Mouse (Mus musculus): Measurements from ENCODE around the gene Tex26.

DNA sequence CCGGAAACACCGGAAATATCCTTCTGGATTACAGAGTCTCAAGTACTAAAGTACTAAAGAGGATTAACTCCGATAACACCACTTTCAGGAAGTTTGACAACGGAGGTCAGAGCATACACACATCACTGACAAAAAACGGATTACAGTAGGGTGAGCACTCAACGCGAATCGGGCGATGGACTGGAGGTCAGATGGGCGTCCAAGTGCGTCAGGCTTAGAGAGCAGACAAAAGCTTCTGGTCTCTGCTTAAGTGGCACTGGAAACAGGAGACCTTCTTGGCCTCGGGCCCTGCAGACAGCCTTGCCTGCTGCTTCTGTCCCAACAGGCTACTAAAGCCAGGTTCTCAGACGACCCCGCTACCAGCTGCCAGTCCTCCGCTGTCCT, 2.8 kb downstream of the Tex26 start:
- TF ChIP-seq CTCF (IDR thresholded peaks at IDR 0.05; ENCODE audit: control insufficient read depth, insufficient read depth, insufficient read length) = no peak
- no peak for TF ChIP-seq MYOG (IDR thresholded peaks at IDR 0.05; ENCODE audit: control insufficient read depth, extremely low read depth, insufficient read length)
- TF ChIP-seq FOSL1 (IDR thresholded peaks at IDR 0.05; ENCODE audit: insufficient read depth, low read length, poor library complexity, severe bottlenecking) = no peak

All from C2C12 (cell line).